Mouse (Mus musculus) cerebellum, adult 18-20 months (tissue): ENCODE data around the gene Mrpl53.

Experiments used
- DNase-seq, 2 experiments: peaks; one replicate each; pipeline ENCODE4 v3.0.0; 2021

Gene Mrpl53

GRCm38 (mm10) chr6:83122961-83123360 lies 14.1 kb downstream of the Mrpl53 start:
- no peak for DNase-seq

GRCm38 (mm10) chr6:83124851-83125312 lies 16.0 kb downstream of the Mrpl53 start:
- DNase-seq, result peak; percentile 84 to 85

DNA sequence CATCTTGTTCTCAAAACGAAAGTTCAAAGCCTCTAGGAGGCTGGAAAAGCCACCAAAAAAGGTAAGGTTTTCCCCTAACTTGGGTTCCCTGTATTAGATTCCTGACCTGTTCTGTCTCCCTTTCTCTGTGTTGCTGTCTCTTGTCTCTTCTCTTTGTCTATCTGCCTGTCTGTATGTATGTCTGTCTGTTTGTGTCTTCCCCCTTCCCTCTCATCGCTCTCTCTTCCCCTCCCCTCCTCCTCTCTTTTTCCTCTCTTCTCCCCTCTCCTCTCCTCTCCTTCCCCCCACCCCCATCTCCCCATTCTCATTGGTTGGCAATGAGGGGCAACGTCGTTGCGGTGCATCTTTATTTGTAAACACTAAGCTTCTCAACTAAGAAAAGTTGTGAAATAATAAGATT lies 16.5 kb downstream of the Mrpl53 start, which contains the start of gene Ino80b:
TSS of gene Ino80b (minus strand) at position 101 of the 400 bp plus-strand sequence.
- DNase-seq, result no peak

- DNase-seq, result no peak
Observed at GRCm38 (mm10) chr6:83127419-83127818, 18.6 kb downstream of the Mrpl53 start.

DNA sequence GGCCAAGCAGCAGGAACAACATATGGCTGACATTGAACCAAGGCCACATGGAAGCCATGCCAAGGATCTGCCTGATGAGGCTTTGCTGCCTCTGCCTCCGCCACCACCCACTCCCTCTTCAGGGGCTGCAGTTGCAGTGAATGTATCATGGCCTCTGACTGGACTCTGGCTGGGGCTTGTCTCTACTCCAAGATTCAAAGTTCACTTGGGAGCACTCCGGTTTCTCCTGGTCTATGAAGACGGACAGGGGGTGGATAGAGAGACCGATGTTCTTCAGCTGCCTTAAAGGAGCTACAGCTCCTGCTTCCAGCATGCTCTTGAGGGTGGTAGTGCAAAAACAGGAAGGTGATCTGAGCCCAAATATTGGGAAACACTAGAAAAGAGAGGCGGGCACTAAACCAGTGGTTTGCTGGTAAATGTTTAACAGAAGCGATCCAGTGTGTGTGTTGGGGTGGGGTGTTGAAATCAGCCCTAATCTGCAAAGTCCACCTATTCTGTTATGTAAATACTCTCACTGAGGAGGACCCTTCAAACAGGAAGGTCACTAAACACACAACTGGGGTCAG lies 22.7 kb downstream of the Mrpl53 start:
- DNase-seq, result no peak

DNA sequence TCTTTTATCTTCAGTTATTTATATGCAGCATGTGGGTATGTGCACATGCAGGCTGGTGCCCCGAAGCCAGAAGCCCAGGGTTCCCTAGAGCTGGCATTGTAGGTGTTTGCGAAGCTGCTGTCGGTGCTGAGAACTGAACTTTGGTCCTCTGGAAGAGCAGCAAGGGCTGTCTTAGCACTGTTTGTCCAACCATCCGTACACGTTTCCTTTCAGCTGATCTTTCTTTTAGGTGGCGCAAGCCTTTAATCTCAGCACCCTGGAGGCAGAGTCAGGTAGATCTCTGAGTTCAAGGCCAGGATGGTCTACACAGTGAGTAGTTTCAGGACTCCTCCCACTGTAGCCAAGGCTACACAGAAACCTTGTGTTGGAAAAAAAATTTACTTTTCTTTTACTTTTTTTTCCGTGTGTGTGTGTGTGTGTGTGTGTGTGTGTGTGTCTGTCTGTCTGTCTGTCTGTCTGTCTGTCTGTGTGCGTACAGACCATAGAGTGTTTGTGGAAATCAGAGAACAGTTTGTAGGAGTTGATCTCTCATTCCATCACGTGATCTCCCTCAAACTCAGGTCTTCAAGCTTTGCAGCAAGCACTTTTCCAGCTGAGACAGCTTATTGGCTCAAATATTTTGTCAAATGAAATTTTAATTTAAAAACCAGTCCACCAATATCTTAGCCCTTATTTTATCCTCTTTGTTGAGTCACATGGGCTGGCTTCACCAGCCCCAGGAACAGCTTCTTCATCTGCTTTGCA lies 23.5 kb downstream of the Mrpl53 start:
- DNase-seq, result no peak

DNA sequence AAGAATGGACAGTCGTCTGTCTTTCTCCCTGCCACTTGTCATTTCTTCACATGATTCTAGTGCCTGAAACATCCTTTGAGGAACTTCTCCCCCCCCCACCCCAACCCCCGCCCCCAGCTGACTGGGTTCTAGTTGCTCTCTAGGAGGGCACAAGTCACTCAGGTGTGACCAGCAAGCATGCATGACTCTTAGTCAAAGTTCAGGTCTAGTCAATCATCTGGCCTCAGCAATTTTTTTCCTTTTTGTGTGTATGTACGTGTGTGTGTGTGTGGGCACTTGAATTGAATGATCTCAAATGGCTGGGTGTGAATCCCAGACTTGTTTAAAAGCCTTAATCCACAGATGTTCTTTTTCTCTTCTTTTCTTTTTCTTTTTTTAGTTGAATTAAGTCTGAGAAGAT lies 25.4 kb downstream of the Mrpl53 start:
- no peak for DNase-seq

DNA sequence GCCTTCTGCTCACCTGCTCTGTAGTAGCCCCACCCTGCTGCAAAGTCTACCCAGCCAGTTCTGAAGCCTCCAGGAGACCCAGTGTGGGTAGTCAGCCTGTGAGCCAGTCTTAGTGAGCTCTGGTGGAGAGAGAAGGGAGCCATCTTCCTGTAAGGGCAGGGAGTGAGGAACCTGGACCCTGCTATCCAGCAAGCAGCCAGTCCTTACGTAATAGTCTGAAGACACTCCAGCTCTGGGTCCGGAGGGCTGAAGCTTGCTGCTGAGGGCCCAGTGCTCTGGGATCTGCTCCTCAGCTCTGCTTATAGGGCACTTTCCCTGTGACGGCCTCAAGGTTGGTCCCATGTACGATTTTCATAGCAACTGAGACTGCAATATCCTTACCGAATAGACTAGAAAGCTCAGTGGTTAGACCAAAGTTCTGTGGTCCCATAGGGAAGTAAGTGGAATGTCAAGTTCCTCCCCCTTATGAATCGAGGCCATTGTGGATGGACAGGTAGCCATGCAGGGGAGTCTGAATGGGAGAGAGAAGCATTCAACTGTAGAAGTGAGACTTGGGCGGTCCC lies 26.2 kb downstream of the Mrpl53 start, which contains the start of gene Rtkn:
TSS of gene Rtkn (plus strand) at position 513 of the 563 bp plus-strand sequence.
- DNase-seq, result no peak

DNA sequence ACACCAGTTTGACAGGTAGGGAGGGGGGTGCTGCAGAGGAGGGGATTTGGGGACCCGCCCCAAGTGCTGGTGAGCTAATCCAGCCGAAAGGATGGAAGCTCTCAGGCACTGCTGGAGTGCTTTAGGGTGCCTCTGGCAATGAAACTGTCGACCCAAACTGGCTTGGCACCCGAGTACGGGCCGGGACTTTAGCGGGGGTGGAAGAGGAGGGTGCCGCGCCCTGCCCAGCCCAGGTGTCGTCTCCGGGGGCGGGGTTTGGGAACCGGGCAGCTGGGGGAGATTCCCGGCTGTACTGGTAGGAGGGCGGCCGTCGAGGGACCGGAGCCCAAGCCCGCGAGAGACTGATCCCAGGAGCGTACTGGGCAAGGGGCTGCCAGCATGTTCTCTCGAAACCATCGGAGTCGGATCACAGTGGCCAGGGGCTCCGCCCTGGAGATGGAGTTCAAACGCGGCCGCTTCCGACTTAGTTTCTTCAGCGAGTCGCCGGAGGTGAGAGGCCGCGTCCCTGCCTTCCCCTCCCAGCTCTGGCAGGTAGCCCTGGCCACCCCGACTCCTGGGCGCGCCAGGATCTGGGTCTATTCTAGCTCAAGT lies 26.8 kb downstream of the Mrpl53 start:
- DNase-seq, result no peak

DNA sequence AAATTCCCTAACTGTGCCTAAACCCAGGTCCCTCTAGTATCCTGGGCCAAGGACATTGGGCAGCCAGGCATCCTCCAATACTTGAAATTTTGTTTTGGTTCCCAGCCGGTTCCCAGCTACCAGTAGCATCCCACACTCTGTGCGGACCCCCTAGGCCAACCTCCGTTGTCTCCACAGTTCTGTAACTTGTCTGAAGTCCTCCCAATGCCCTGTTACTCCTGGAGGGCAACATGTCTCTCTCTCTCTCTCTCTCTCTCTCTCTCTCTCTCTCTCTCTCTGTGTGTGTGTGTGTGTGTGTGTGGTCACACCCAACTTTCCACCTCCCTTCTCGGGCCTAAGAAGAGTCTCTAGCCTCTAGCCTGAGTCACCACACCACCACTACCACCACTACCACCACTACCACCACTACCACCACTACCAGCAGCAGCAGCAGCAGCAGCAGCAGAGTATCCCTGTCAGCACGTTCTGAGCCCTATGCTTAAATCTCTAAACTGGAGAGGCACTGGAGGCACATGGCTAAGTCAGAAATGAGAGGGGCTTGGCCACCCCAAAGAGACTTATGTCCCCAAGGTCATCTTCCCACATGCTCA lies 27.5 kb downstream of the Mrpl53 start:
- no peak for DNase-seq

DNA sequence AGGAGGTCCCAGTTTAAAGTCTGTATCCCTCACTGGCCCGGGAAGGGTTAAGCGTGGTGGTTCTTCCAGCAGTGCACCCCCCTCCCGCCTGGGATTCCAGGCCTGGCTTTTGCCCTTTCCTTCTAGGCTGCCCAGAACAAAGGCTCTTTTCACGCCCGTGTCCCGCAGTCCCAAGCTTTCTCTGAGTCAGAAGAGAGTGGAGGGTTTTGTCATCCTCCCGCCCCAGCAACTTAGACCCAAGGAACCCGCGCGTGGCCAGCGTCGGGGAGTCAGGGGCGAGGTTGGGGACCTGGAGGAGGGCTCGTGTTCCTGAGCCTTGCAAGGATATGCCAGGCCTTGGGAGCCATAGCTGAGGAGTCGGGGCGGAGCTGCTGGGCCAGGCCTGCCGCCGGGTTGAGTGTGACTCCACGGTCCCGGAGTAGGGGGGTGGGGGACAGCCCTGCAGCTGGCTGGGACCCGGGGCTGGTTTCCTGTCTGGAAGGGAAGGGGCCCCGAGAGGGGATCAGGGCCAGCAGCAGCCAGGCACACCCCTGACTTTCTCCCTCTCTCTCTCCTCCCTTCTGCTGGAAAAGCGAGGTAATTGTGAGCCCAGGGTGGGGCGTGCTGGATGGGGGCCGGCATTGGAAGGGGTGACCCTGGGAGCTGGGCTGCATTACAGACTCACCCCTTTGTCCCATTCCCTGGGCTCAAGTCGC lies 28.2 kb downstream of the Mrpl53 start:
- DNase-seq, result peak in 1 of 2 experiments; percentile 32

GRCm38 (mm10) chr6:83137576-83137950 lies 28.7 kb downstream of the Mrpl53 start:
- DNase-seq, result peak; percentile 31 to 45

DNA sequence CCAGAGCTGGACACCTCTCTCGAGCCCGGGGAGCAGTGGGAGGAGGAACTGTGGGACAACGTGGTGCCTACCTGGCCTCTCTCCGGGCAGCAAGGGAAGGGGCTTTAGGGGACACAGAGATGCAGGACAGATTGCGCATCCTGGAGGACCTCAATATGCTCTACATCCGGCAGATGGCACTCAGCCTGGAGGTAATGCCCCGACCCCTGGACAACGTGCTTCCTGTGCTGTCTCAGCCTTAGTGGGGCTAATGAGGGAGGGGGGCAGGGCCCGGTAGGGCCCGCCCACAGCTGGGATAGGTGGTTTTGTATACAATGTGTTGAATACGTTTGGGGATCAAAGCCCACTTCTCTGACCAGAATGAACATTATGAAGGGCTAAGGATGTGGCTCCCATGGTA lies 29.2 kb downstream of the Mrpl53 start:
- DNase-seq, result no peak

- DNase-seq, result no peak
Observed at GRCm38 (mm10) chr6:83140044-83140443, 31.2 kb downstream of the Mrpl53 start.

GRCm38 (mm10) chr6:83141636-83142035 lies 32.8 kb downstream of the Mrpl53 start:
- no peak for DNase-seq

GRCm38 (mm10) chr6:83142211-83142731 lies 33.4 kb downstream of the Mrpl53 start:
- no peak for DNase-seq

DNA sequence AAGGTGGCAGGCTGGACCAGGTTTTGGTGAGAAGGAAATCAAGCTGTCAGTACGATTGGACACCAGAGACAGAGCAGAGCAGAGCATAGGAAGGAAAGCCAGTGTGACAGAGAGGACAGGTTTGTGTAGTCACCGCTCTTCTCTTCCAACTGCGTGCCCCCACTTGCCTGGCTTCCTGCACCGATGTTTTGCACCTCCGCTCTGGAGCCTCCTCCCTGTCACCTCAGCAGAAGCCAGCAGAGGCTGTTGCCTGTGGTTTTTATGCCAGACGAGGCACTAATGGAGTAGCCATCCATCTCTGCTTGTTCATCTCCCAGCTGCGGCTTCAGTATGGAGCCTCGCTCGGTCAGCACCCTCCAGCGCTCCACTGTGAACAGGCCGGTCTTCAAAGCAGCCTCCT lies 34.0 kb downstream of the Mrpl53 start:
- DNase-seq, result no peak

DNA sequence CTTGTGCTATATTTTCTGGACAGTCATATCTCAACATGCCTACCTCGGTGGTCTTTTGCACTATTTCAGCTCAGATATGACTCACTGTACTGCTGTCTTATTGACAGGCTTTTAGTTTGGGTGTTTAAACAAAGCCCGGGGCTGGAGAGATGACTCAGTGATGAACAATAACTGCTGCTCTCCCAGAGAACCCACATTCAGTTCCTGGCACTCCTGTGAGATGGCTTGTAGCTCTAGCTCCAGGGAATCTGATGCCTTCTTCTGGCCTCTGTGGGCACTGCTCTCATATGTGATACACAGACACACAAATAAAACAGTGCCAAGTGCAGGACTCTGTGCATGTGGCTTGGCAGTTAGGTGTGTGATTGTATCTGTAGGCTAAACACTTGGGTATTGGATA lies 36.4 kb downstream of the Mrpl53 start:
- no peak for DNase-seq

DNA sequence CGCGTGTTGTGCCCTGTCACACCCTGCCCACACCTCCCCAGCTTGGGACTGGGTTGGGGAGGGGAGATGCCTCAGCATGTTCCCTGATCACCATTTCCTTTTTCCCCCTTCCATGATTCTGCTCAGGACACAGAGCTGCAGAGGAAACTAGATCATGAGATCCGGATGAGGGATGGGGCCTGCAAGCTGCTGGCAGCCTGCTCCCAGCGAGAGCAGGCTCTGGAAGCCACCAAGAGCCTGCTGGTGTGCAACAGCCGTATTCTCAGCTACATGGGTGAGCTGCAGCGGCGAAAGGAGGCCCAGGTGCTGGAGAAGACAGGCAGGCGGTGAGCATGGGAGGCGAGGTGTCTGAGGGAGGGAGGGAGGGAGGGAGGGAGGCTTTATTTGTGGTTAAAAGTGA lies 37.0 kb downstream of the Mrpl53 start:
- DNase-seq, result no peak

- DNase-seq, result no peak
Observed at GRCm38 (mm10) chr6:83147280-83147679, 38.4 kb downstream of the Mrpl53 start.

DNA sequence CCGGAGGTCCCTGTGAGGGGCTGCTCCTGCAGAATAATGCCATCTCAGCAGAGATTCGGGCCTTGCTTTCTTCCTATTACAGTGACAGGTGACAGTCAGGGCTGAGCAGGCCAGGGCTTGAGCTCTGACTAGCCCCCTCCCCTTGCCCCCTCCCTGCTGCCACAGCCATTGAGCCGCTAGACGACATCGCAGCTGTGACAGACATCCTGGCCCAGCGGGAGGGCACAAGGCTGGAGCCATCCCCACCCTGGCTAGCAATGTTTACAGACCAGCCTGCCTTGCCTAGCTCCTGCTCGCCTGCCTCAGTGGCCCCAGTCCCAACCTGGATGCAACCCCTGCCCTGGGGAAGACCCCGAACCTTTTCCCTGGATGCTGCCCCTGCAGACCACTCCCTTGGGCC lies 42.9 kb downstream of the Mrpl53 start:
- no peak for DNase-seq

- no peak for DNase-seq
Observed at GRCm38 (mm10) chr6:83153038-83153437, 44.2 kb downstream of the Mrpl53 start.

GRCm38 (mm10) chr6:83153485-83153884 lies 44.6 kb downstream of the Mrpl53 start:
- no peak for DNase-seq
